Mouse (Mus musculus) bone marrow macrophage, adult 2 months (primary cell): Measurements from ENCODE around the gene Tmem86a.

Experiments used
- CTCF ChIP-seq: IDR thresholded peaks from 2 replicates; pipeline ENCODE4 v1.5.1; 2012; ENCODE audit warnings: low read depth, mild to moderate bottlenecking, low read length, moderate library complexity
- POLR2A ChIP-seq: IDR thresholded peaks from 2 replicates; pipeline ENCODE4 v1.6.1; 2012; ENCODE audit warnings: mild to moderate bottlenecking, low read depth, low read length, borderline replicate concordance

GRCm38 (mm10) chr7:47099306-47099705 lies 48.9 kb downstream of the Tmem86a start:
- TF ChIP-seq CTCF (no peak), POLR2A (no peak)
